Mouse (Mus musculus) kidney, adult 2 months (tissue): Measurements from ENCODE around the gene Frem2. TPM values are rescaled to one million over a fixed set of nuclear protein-coding genes. Genes with fewer than 3 reads are reported as not detected.

Experiments
- DNase-seq: peaks from one replicate; pipeline ENCODE4 v3.0.0; 2021
- H3K27ac ChIP-seq: fragments of 200-500 bp; 2 replicates; pipeline ENCODE4 v1.5.1; 2012; ENCODE audit warnings: low read depth, low read length, control low read depth, inconsistent platforms; ENCODE audit not compliant: insufficient read depth
- H3K27me3 ChIP-seq: fragments of 200-500 bp; replicated peaks from 2 replicates; pipeline ENCODE4 v1.6.1; 2012; ENCODE audit warnings: mild to moderate bottlenecking, moderate library complexity, low read length, inconsistent platforms; ENCODE audit not compliant: control insufficient read depth, insufficient read depth
- H3K36me3 ChIP-seq: fragments of 200-500 bp; 2 replicates; pipeline ENCODE4 v1.6.1; 2012; ENCODE audit warnings: mild to moderate bottlenecking, moderate library complexity, low read length, inconsistent platforms; ENCODE audit not compliant: control insufficient read depth, insufficient read depth
- H3K4me1 ChIP-seq: fragments of 200-500 bp; 2 replicates; pipeline ENCODE4 v1.6.1; 2011; ENCODE audit warnings: low read length; ENCODE audit not compliant: control insufficient read depth, insufficient read depth
- H3K4me3 ChIP-seq: fragments of 200-500 bp; 2 replicates; pipeline ENCODE4 v1.5.1; 2011; ENCODE audit warnings: mild to moderate bottlenecking, low read depth, low read length, control low read depth; ENCODE audit not compliant: insufficient read depth
- CTCF ChIP-seq: fragments of 200-500 bp; conservative IDR thresholded peaks from 2 replicates; pipeline ENCODE4 v1.5.1; 2011; ENCODE audit warnings: low read depth, mild to moderate bottlenecking, control low read depth, low read length, moderate library complexity, mixed read lengths; ENCODE audit not compliant: insufficient read depth, insufficient read length
- POLR2A ChIP-seq: fragments of 200-500 bp; IDR thresholded peaks from one replicate; pipeline ENCODE4 v1.6.1; 2011; ENCODE audit warnings: low read depth, low read length, control low read depth
- WGBS: fragments of 180-500 bp; shearing (Covaris S2); methylation state at CpG from one replicate; pipeline ENCODE4 v1.1.7; 2018; 5-methylcytosine and 5-hydroxymethylcytosine counted together
- polyA plus RNA-seq: library from polyadenylated mRNA; depleted of rRNA; stranded (reverse); fragments of >200 nt; gene quantifications from 2 replicates; pipeline ENCODE4 v1.2.3, GENCODE M21; 2012

The Frem2 gene
- polyA plus RNA-seq, 1 experiment = 4.3 TPM

GRCm38 (mm10) chr3:53557388-53558214 is 99.6 kb downstream of the Frem2 start:
- no peak overlapping the region for H3K4me3 ChIP-seq
- TF ChIP-seq CTCF (no peak), POLR2A (no peak)
- DNase-seq = no peak
- H3K27me3 ChIP-seq = no peaks in the 10 kb centered on the region
- H3K27ac ChIP-seq = no peak overlapping the region
- 72% methylated on average over 16 of the region's 16 CpGs for WGBS
- peaks cover 4% of the 10 kb centered on the region; the same call in 1 of the 2 replicates for H3K4me1 ChIP-seq
- H3K36me3 ChIP-seq = no peaks in the 10 kb centered on the region

- peak overlapping the region; percentile 97 for H3K27ac ChIP-seq
- peaks cover 4% of the 10 kb centered on the region; the same call in 1 of the 2 replicates for H3K4me1 ChIP-seq
- no peak overlapping the region for H3K4me3 ChIP-seq
- 44% methylated on average over 10 of the region's 10 CpGs for WGBS
- H3K36me3 ChIP-seq = no peaks in the 10 kb centered on the region
- peak; percentile 81 for DNase-seq
- TF ChIP-seq POLR2A = no peak
- TF ChIP-seq CTCF = no peak
- H3K27me3 ChIP-seq = no peaks in the 10 kb centered on the region
Measured at GRCm38 (mm10) chr3:53555031-53555952, 101.9 kb downstream of the Frem2 start.

- H3K27me3 ChIP-seq = no peaks in the 10 kb centered on the region
- TF ChIP-seq CTCF = no peak
- no peak for TF ChIP-seq POLR2A
- 60% methylated on average over 7 of the region's 7 CpGs for WGBS
- H3K36me3 ChIP-seq = no peaks in the 10 kb centered on the region
- no peak for DNase-seq
- H3K27ac ChIP-seq = no peak overlapping the region
- H3K4me1 ChIP-seq = peaks cover 4% of the 10 kb centered on the region; the same call in 1 of the 2 replicates
- no peak overlapping the region for H3K4me3 ChIP-seq
Measured at GRCm38 (mm10) chr3:53552691-53553090, 104.5 kb downstream of the Frem2 start.

- no peak for TF ChIP-seq CTCF
- no peak for TF ChIP-seq POLR2A
Measured at GRCm38 (mm10) chr3:53532091-53532490, 125.1 kb downstream of the Frem2 start.

GRCm38 (mm10) chr3:53530305-53530704 is 126.8 kb downstream of the Frem2 start:
- TF ChIP-seq POLR2A (no peak), CTCF (no peak)
- no peak for DNase-seq
- Histone ChIP-seq H3K27me3 (no peaks in the 10 kb centered on the region), H3K4me1 (no peaks in the 10 kb centered on the region), H3K4me3 (no peak overlapping the region), H3K27ac (no peak overlapping the region), H3K36me3 (no peaks in the 10 kb centered on the region)
- WGBS = 65% methylated on average over 6 of the region's 6 CpGs

More at GRCm38 (mm10) chr3:53532091-53532490, 125.1 kb downstream of the Frem2 start:
- Histone ChIP-seq H3K4me1 (no peaks in the 10 kb centered on the region), H3K4me3 (no peak overlapping the region), H3K36me3 (no peaks in the 10 kb centered on the region), H3K27ac (no peak overlapping the region), H3K27me3 (no peaks in the 10 kb centered on the region)
- whole genome bisulfite sequencing = 87% methylated on average over 6 of the region's 6 CpGs
- no peak for DNase-seq

- no peaks in the 10 kb centered on the region for H3K36me3 ChIP-seq
- WGBS = 11% methylated on average over 21 of the region's 21 CpGs
- no peaks in the 10 kb centered on the region for H3K4me1 ChIP-seq
- peak; percentile 65 for DNase-seq
- TF ChIP-seq CTCF = peak; percentile 66
- TF ChIP-seq POLR2A = no peak
- no peaks in the 10 kb centered on the region for H3K27me3 ChIP-seq
- H3K27ac ChIP-seq = no peak overlapping the region
- peak overlapping the region; percentile 36; the same call in 1 of the 2 replicates for H3K4me3 ChIP-seq
Measured at GRCm38 (mm10) chr3:53525737-53526136, 131.4 kb downstream of the Frem2 start.

GRCm38 (mm10) chr3:53522794-53523193 is 134.4 kb downstream of the Frem2 start:
- no peak for DNase-seq
- no peaks in the 10 kb centered on the region for H3K27me3 ChIP-seq
- H3K27ac ChIP-seq = no peak overlapping the region
- H3K36me3 ChIP-seq = no peaks in the 10 kb centered on the region
- 91% methylated on average over 10 of the region's 10 CpGs for WGBS
- no peak overlapping the region for H3K4me3 ChIP-seq
- H3K4me1 ChIP-seq = no peaks in the 10 kb centered on the region
- TF ChIP-seq CTCF = no peak
- TF ChIP-seq POLR2A = no peak
